Mouse (Mus musculus) MEL (cell line): ENCODE data around the gene Rgs12. TPM values are rescaled to one million over a fixed set of nuclear protein-coding genes. Genes with fewer than 3 reads are reported as not detected.

Experiments used
- DNase-seq: peaks from one replicate; pipeline ENCODE4 v3.0.0; 2011; ENCODE audit warnings: low read depth, low spot score
- H3K27ac ChIP-seq: 2 replicates; pipeline ENCODE4 v1.5.1; 2012; ENCODE audit warnings: low read depth, mild to moderate bottlenecking, control low read depth, low read length, moderate library complexity; ENCODE audit not compliant: control insufficient read depth
- H3K27me3 ChIP-seq, 2 experiments: fragments of 150-350 bp in 1 of 2; sonication (generic) in 1 of 2; 2 replicates each; pipeline ENCODE4 v1.6.1; 2012; ENCODE audit warnings: low read length in 2 of 2, mild to moderate bottlenecking in 2 of 2, improper control_type of control experiment in 1 of 2, moderate library complexity in 1 of 2; ENCODE audit not compliant: insufficient read depth in 2 of 2, control insufficient read depth in 1 of 2
- H3K36me3 ChIP-seq, 2 experiments: 2 replicates each; pipeline ENCODE4 v1.6.1; 2012 to 2014; ENCODE audit warnings: low read length in 2 of 2, improper control_type of control experiment in 1 of 2, inconsistent platforms in 1 of 2, mild to moderate bottlenecking in 1 of 2; ENCODE audit not compliant: insufficient read depth in 2 of 2, control insufficient read depth in 1 of 2
- H3K4me1 ChIP-seq, 2 experiments: fragments of 150-350 bp in 1 of 2; sonication (generic) in 1 of 2; 2 replicates each; pipeline ENCODE4 v1.6.1; 2012; ENCODE audit warnings: low read length in 2 of 2, improper control_type of control experiment in 1 of 2, mild to moderate bottlenecking in 1 of 2; ENCODE audit not compliant: insufficient read depth in 2 of 2, control insufficient read depth in 1 of 2
- H3K4me3 ChIP-seq, 2 experiments: fragments of 150-350 bp in 1 of 2; sonication (generic) in 1 of 2; 2 replicates each; pipeline ENCODE4 v1.5.1; 2012; ENCODE audit warnings: low read depth in 2 of 2, low read length in 2 of 2, mild to moderate bottlenecking in 2 of 2, moderate library complexity in 2 of 2, control low read depth in 1 of 2, improper control_type of control experiment in 1 of 2; ENCODE audit not compliant: control insufficient read depth in 1 of 2, insufficient read depth in 1 of 2
- H3K79me2 ChIP-seq: 2 replicates; pipeline ENCODE4 v1.6.1; 2012; ENCODE audit warnings: mild to moderate bottlenecking, low read length, moderate library complexity; ENCODE audit not compliant: control insufficient read depth, poor library complexity, insufficient read depth
- H3K9ac ChIP-seq: 2 replicates; pipeline ENCODE4 v1.6.1; 2012; ENCODE audit warnings: low read depth, mild to moderate bottlenecking, control low read depth, low read length, moderate library complexity; ENCODE audit not compliant: control insufficient read depth, poor library complexity, severe bottlenecking
- H3K9me3 ChIP-seq: fragments of 150-350 bp; sonication (generic); replicated peaks from 2 replicates; pipeline ENCODE4 v1.6.1; 2012; ENCODE audit warnings: mild to moderate bottlenecking, low read length, improper control_type of control experiment, moderate library complexity; ENCODE audit not compliant: insufficient read depth
- BHLHE40 ChIP-seq: IDR thresholded peaks from 2 replicates; pipeline ENCODE4 v1.6.1; 2012; ENCODE audit warnings: low read depth, mild to moderate bottlenecking, inconsistent platforms, low read length, improper control_type of control experiment, borderline replicate concordance
- CHD2 ChIP-seq: IDR thresholded peaks from 2 replicates; pipeline ENCODE4 v1.6.1; 2011; ENCODE audit warnings: low read length, improper control_type of control experiment
- E2F4 ChIP-seq: IDR thresholded peaks from 2 replicates; pipeline ENCODE4 v1.6.1; 2011; ENCODE audit warnings: low read depth, low read length, improper control_type of control experiment, borderline replicate concordance
- ELF1 ChIP-seq: IDR thresholded peaks from 2 replicates; pipeline ENCODE4 v1.6.1; 2014; ENCODE audit warnings: low read depth, mild to moderate bottlenecking, inconsistent platforms, low read length, improper control_type of control experiment, moderate library complexity
- EP300 ChIP-seq, 2 experiments: IDR thresholded peaks; 2 replicates each; pipeline ENCODE4 v1.6.1; 2011; ENCODE audit warnings: improper control_type of control experiment in 2 of 2, low read length in 2 of 2, low read depth in 1 of 2, mild to moderate bottlenecking in 1 of 2
- ETS1 ChIP-seq: IDR thresholded peaks from 2 replicates; pipeline ENCODE4 v1.6.1; 2012; ENCODE audit warnings: low read depth, mild to moderate bottlenecking, inconsistent platforms, low read length, improper control_type of control experiment, moderate library complexity
- GABPA ChIP-seq: IDR thresholded peaks from 2 replicates; pipeline ENCODE4 v1.6.1; 2012; ENCODE audit warnings: low read depth, mild to moderate bottlenecking, inconsistent platforms, low read length, improper control_type of control experiment, moderate library complexity
- GATA1 ChIP-seq: IDR thresholded peaks from 2 replicates; pipeline ENCODE4 v1.6.1; 2011; ENCODE audit warnings: low read depth, low read length, improper control_type of control experiment
- MAX ChIP-seq: IDR thresholded peaks from 2 replicates; pipeline ENCODE4 v1.6.1; 2011; ENCODE audit warnings: low read length, improper control_type of control experiment
- MAZ ChIP-seq: IDR thresholded peaks from 2 replicates; pipeline ENCODE4 v1.6.1; 2012; ENCODE audit warnings: low read depth, mild to moderate bottlenecking, inconsistent platforms, low read length, improper control_type of control experiment
- MYC ChIP-seq: IDR thresholded peaks from 2 replicates; pipeline ENCODE4 v1.6.1; 2011; ENCODE audit warnings: low read depth, mild to moderate bottlenecking, low read length, improper control_type of control experiment, moderate library complexity
- POLR2AphosphoS5 ChIP-seq: IDR thresholded peaks from 2 replicates; pipeline ENCODE4 v1.6.1; 2012; ENCODE audit warnings: low read depth, borderline replicate concordance, mild to moderate bottlenecking, inconsistent platforms, low read length, moderate library complexity, mixed read lengths
- RAD21 ChIP-seq: IDR thresholded peaks from 2 replicates; pipeline ENCODE4 v1.6.1; 2011; ENCODE audit warnings: mild to moderate bottlenecking, low read depth, low read length, improper control_type of control experiment
- RCOR1 ChIP-seq: IDR thresholded peaks from 2 replicates; pipeline ENCODE4 v1.6.1; 2012; ENCODE audit warnings: low read depth, mild to moderate bottlenecking, inconsistent platforms, low read length, improper control_type of control experiment
- SMC3 ChIP-seq: IDR thresholded peaks from 2 replicates; pipeline ENCODE4 v1.6.1; 2011; ENCODE audit warnings: low read depth, low read length, improper control_type of control experiment
- TAL1 ChIP-seq: IDR thresholded peaks from 2 replicates; pipeline ENCODE4 v1.6.1; 2012; ENCODE audit warnings: mild to moderate bottlenecking, inconsistent platforms, low read length, moderate library complexity, mixed read lengths
- TCF12 ChIP-seq: IDR thresholded peaks from 2 replicates; pipeline ENCODE4 v1.6.1; 2014; ENCODE audit warnings: low read depth, mild to moderate bottlenecking, inconsistent platforms, low read length, improper control_type of control experiment, moderate library complexity
- UBTF ChIP-seq: IDR thresholded peaks from 2 replicates; pipeline ENCODE4 v1.6.1; 2012; ENCODE audit warnings: low read depth, mild to moderate bottlenecking, inconsistent platforms, low read length, improper control_type of control experiment, moderate library complexity, borderline replicate concordance; ENCODE audit not compliant: insufficient read depth
- USF1 ChIP-seq: IDR thresholded peaks from 2 replicates; pipeline ENCODE4 v1.6.1; 2014; ENCODE audit warnings: low read depth, mild to moderate bottlenecking, inconsistent platforms, low read length, improper control_type of control experiment, moderate library complexity
- USF2 ChIP-seq, 2 experiments: IDR thresholded peaks; 2 replicates each; pipeline ENCODE4 v1.6.1; 2011 to 2012; ENCODE audit warnings: improper control_type of control experiment in 2 of 2, low read length in 2 of 2, borderline replicate concordance in 1 of 2, inconsistent platforms in 1 of 2, low read depth in 1 of 2, mild to moderate bottlenecking in 1 of 2; ENCODE audit not compliant: insufficient read depth in 1 of 2
- ZKSCAN1 ChIP-seq: IDR thresholded peaks from 2 replicates; pipeline ENCODE4 v1.6.1; 2012; ENCODE audit warnings: low read depth, mild to moderate bottlenecking, inconsistent platforms, low read length, improper control_type of control experiment, moderate library complexity
- ZMIZ1 ChIP-seq: IDR thresholded peaks from 2 replicates; pipeline ENCODE4 v1.6.1; 2012; ENCODE audit warnings: low read depth, mild to moderate bottlenecking, inconsistent platforms, low read length, improper control_type of control experiment, moderate library complexity
- polyA plus RNA-seq, 2 experiments: library from polyadenylated mRNA; stranded (reverse) in 1 of 2; unstranded in 1 of 2; fragments of >175 nt in 1 of 2; fragments of >200 nt in 1 of 2; gene quantifications; 2 replicates each; pipeline versions ENCODE4 v1.2.1 to v1.2.4; 2012; ENCODE audit warnings: low replicate concordance in 2 of 2, low read depth in 1 of 2; ENCODE audit not compliant: insufficient read length in 2 of 2, insufficient read depth in 1 of 2, missing spikeins in 1 of 2
- total RNA-seq: library from RNA; depleted of rRNA; stranded (reverse); fragments of 300-350 nt; gene quantifications from 2 replicates; pipeline ENCODE4 v1.2.3, GENCODE M21; 2012

Rgs12 gene
- total and polyA plus RNA-seq, 3 experiments, result 11.9 to 15.4 TPM; not detected in 1

- Histone ChIP-seq H3K4me3 (no peak overlapping the region), H3K9me3 (no peaks in the 10 kb centered on the region), H3K9ac (no peak overlapping the region), H3K27ac (no peak overlapping the region), H3K79me2 (no peaks in the 10 kb centered on the region), H3K4me1 (peaks cover 47 to 53% of the 10 kb centered on the region in 2 experiments), H3K27me3 (no peaks in the 10 kb centered on the region), H3K36me3 (peaks cover 0 to 45% of the 10 kb centered on the region in 2 experiments; a peak in 2 of 4 replicates)
- TF ChIP-seq E2F4 (no peak), MYC (no peak), ZKSCAN1 (no peak), POLR2AphosphoS5 (no peak), RCOR1 (no peak), TCF12 (no peak), USF1 (no peak), CHD2 (no peak)
- DNase-seq, result no peak
Observed at GRCm38 (mm10) chr5:34976540-34977292, 27.5 kb downstream of the Rgs12 start.

- H3K9me3 ChIP-seq, result no peaks in the 10 kb centered on the region
- H3K27ac ChIP-seq, result no peak overlapping the region
- peaks cover 32 to 45% of the 10 kb centered on the region in 2 experiments for H3K4me1 ChIP-seq
- TF ChIP-seq TAL1 (no peak), MAZ (no peak), TCF12 (peak; percentile 48), RCOR1 (peak; percentile 69), UBTF (0 out of 2 replicates have a peak, but pooled peaks have one; percentile 70), BHLHE40 (no peak), GABPA (no peak), GATA1 (peak; percentile 89), ETS1 (peak; percentile 70), USF2 (IDR thresholded peaks at IDR 0.05; ENCODE audit: borderline replicate concordance in 1 of 2, insufficient read depth in 1 of 2, low read depth in 1 of 2, low read length in 2 of 2) (no peak), RAD21 (no peak), SMC3 (0 out of 2 replicates have a peak, but pooled peaks have one; percentile 7), E2F4 (no peak), ZMIZ1 (no peak), ELF1 (no peak), EP300 (IDR thresholded peaks at IDR 0.05; ENCODE audit: low read depth in 1 of 2, low read length in 2 of 2) (peak; percentile 67 to 72), MAX (no peak)
- H3K9ac ChIP-seq, result no peak overlapping the region
- peak; percentile 54 for DNase-seq
- H3K79me2 ChIP-seq, result no peaks in the 10 kb centered on the region
- H3K4me3 ChIP-seq, result no peak overlapping the region
- no peaks in the 10 kb centered on the region for H3K27me3 ChIP-seq
- H3K36me3 ChIP-seq, result peaks cover 0 to 36% of the 10 kb centered on the region in 2 experiments; a peak in 3 of 4 replicates
Observed at GRCm38 (mm10) chr5:34980099-34980498, 30.9 kb downstream of the Rgs12 start.
